Mouse (Mus musculus): ENCODE data around the gene Col6a6. TPM values are rescaled to one million over a fixed set of nuclear protein-coding genes. Genes with fewer than 3 reads are reported as not detected.

Gene Col6a6
- polyA plus RNA-seq, 1 experiment from 2014 or later = 0.11 TPM

DNA sequence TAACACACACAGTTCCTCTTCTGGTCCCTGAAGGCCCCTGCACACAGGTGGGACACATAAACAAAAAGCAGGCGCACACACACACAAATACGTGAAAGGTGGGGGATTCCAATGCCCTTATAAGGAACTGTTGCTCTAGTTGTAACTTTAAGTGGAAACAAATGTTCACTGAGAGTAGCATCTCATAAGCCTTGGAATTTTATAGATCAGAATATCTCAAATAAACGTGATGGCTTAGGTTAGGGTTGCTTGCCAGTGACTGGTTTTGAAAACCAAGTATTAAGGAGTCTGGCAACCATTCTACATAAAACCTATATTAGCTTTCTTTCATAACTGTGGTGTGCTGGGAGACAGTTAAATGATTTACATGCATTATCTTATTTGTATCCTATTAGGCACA lies 64.3 kb downstream of the Col6a6 start:
- Histone ChIP-seq H3K4me3 (no peak overlapping the region), H3K36me3 (replicated peaks) (no peaks in the 10 kb centered on the region), H3K9me3 (no peaks in the 10 kb centered on the region), H3K4me1 (peaks cover 5% of the 10 kb centered on the region), H3K27me3 (replicated peaks; ENCODE audit: low read depth, poor library complexity, severe bottlenecking) (no peaks in the 10 kb centered on the region), H3K27ac (replicated peaks) (no peak overlapping the region)
- DNase-seq (ENCODE audit: low spot score) = no peak
- WGBS = 72% methylated on average over 3 of the region's 3 CpGs

DNA sequence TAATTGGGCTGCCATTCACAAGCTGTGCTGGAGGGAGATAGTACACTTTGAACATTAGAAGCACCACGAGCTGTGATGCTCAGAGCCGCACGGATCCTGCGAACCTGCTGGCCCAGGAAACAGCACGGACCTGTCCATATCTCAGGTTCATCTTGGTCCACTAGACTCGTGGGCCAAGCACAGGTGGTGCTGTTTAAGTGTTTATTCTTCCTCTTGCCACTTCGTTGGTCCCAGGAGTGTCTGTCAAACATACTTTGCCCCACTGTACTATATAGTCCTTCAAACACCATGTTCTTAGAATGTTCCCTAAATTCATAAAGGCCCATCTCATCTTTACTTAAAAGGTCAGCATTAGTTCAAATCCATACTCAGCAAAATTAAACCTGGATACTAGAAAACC lies 65.7 kb downstream of the Col6a6 start:
- Histone ChIP-seq H3K27ac (replicated peaks) (no peak overlapping the region), H3K9me3 (no peaks in the 10 kb centered on the region), H3K36me3 (replicated peaks) (no peaks in the 10 kb centered on the region), H3K4me3 (no peak overlapping the region), H3K27me3 (replicated peaks; ENCODE audit: low read depth, poor library complexity, severe bottlenecking) (no peaks in the 10 kb centered on the region), H3K4me1 (peaks cover 5% of the 10 kb centered on the region)
- WGBS = 87% methylated on average over 7 of the region's 7 CpGs
- DNase-seq (ENCODE audit: low spot score) = no peak

DNA sequence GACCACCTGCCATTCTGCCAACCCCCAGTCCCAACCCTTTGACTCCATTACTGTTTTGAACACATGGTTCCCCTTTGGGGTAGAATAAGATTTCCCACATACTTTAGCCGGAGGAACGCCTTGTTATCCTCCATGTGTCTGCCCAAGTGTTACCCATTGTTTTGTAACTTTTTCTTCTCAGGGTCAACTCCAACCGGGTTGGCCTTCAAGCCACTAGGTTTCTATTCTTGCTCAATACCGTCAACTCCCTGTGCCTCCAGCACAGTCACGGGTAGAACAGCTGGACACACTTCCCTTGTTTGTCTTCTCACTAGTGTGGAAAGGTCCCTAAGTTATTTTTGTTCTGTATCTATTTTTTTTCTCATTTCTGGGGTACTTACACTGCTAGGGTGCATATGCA lies 69.1 kb downstream of the Col6a6 start:
- H3K9me3 ChIP-seq = no peaks in the 10 kb centered on the region
- no peaks in the 10 kb centered on the region for H3K27me3 ChIP-seq (replicated peaks; ENCODE audit: low read depth, poor library complexity, severe bottlenecking)
- H3K36me3 ChIP-seq (replicated peaks) = no peaks in the 10 kb centered on the region
- H3K4me3 ChIP-seq = no peak overlapping the region
- DNase-seq (ENCODE audit: low spot score) = no peak
- H3K27ac ChIP-seq (replicated peaks) = no peak overlapping the region
- WGBS = 85% methylated on average over 5 of the region's 5 CpGs
- H3K4me1 ChIP-seq = peaks cover 10% of the 10 kb centered on the region

DNA sequence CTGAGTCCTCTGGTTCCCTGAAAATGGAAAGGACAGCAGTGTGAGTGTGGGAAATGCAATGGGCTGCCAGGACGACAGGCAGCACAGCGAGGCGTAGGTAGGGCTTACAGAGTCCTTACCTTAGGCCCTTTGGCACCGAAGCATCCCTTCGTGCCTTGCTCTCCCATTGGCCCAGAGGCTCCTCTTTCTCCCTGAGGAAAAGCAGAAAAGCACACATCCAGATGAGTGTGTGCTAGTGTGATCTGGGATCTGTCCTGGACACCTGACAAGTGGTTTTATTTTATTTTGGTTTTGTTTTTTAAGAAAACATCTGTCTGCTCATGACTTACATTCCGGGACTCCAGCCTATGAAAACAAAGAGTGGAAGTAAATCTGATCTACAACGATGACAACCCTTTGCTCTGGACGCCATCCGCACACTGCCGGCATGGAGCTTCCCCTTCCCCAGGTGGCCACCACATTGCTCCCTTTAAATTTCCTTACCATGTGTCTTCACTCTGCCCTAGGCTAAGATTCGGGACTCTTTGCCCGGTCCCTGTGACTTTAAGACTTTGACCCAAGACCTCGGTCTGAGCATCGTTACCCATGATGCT lies 69.7 kb downstream of the Col6a6 start:
- Histone ChIP-seq H3K36me3 (replicated peaks) (no peaks in the 10 kb centered on the region), H3K4me3 (no peak overlapping the region), H3K27me3 (replicated peaks; ENCODE audit: low read depth, poor library complexity, severe bottlenecking) (no peaks in the 10 kb centered on the region), H3K4me1 (peaks cover 10% of the 10 kb centered on the region), H3K27ac (replicated peaks) (no peak overlapping the region), H3K9me3 (no peaks in the 10 kb centered on the region)
- no peak for DNase-seq (ENCODE audit: low spot score)
- 71% methylated on average over 14 of the region's 14 CpGs for WGBS

DNA sequence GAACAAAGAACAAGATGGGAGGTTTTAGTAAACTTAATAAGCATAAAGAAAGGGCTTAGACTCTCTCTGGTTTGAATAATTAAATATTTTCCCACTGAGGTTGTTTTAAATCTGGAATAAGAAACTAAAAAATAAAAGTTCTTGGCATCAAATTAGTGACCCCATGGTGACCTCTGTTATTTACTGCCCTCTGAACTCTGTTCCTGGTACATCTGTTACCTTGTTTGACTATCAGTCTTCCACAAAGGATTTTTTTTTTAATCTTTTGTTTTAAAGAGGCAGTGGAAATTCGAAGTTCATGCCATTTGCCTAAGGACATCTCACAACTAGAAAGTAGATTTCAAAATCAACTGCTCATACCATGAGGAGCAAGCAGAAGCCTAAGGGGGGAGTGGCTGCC lies 73.7 kb downstream of the Col6a6 start:
- no peak for DNase-seq (ENCODE audit: low spot score)
- Histone ChIP-seq H3K27me3 (replicated peaks; ENCODE audit: low read depth, poor library complexity, severe bottlenecking) (no peaks in the 10 kb centered on the region), H3K9me3 (no peaks in the 10 kb centered on the region), H3K4me1 (peaks cover 10% of the 10 kb centered on the region), H3K4me3 (no peak overlapping the region), H3K27ac (replicated peaks) (no peak overlapping the region), H3K36me3 (replicated peaks) (no peaks in the 10 kb centered on the region)
- 66% methylated on average over 1 of the region's 1 CpGs for WGBS

DNA sequence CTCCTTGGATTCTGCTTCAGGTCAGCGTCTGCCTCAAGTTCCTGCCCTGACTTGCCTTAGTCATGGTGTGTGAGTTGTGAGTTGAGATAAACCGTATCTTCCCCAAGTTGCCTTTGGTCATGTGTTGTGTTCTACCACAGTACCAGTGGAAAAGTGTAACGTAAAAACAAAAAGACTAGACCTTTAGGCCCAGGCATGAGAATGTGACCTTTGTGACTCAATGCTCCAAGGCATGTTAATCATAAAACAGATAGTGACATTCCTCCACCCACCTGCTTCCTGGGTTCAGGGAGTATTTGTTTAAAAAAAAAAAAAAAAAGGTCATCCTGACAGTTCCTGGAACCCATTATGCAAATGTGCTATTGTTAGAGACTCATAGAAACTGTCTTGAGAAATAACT lies 82.1 kb downstream of the Col6a6 start:
- DNase-seq (ENCODE audit: low spot score) = no peak
- WGBS = 88% methylated on average over 3 of the region's 3 CpGs
- no peak overlapping the region for H3K27ac ChIP-seq (replicated peaks)
- no peak overlapping the region for H3K4me3 ChIP-seq
- H3K36me3 ChIP-seq (replicated peaks) = no peaks in the 10 kb centered on the region
- H3K27me3 ChIP-seq (replicated peaks; ENCODE audit: low read depth, poor library complexity, severe bottlenecking) = no peaks in the 10 kb centered on the region
- H3K4me1 ChIP-seq = peaks cover 7% of the 10 kb centered on the region; the same call in 1 of the 2 replicates
- no peaks in the 10 kb centered on the region; the same call in 1 of the 2 replicates for H3K9me3 ChIP-seq

DNA sequence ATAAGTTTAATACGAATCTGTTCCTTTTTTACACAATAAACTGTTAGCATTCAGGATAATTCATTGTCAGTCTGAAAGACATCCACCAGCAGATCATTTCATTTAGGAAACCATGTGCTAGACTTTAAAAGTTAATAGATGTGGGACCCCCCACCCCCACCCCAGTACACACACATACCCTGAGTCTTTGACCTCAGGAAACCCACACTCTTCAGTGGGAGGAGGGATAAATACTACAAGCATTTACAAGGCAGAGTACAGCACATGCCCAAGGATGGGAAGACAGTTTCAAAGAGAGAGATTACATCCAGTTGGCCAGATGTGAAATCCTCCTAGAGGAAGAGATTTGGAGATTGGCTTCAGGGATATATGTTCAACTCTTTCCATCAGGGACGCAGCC lies 87.5 kb downstream of the Col6a6 start:
- H3K36me3 ChIP-seq (replicated peaks) = no peaks in the 10 kb centered on the region

DNA sequence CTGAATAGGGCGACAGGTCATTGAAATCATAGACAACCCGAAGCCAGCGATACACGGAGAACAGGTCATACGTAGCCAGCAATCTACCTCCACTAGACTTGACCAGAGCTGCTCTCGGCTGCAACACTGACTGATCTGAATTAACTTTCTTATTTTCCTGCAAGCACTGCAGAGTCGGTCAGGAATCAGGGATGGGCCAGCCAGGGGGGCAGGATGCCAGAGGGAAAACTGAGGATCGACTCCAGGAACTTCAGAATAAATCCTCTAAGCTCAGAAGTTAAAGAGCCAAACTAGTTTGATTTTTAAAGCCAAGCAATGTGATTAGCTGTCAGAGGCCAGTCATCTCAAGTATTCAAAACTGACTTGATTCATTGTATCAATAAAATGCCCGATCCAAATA lies 88.5 kb downstream of the Col6a6 start:
- 86% methylated on average over 9 of the region's 9 CpGs for WGBS
- DNase-seq (ENCODE audit: low spot score) = no peak
- Histone ChIP-seq H3K4me3 (no peak overlapping the region), H3K4me1 (peaks cover 7% of the 10 kb centered on the region; the same call in 1 of the 2 replicates), H3K9me3 (no peaks in the 10 kb centered on the region), H3K36me3 (replicated peaks) (no peaks in the 10 kb centered on the region), H3K27ac (replicated peaks) (no peak overlapping the region), H3K27me3 (replicated peaks; ENCODE audit: low read depth, poor library complexity, severe bottlenecking) (no peaks in the 10 kb centered on the region)

More for the DNA sequence above, 87.5 kb downstream of the Col6a6 start:
- H3K27me3 ChIP-seq (replicated peaks; ENCODE audit: low read depth, poor library complexity, severe bottlenecking) = no peaks in the 10 kb centered on the region
- H3K9me3 ChIP-seq = no peaks in the 10 kb centered on the region
- WGBS = 79% methylated on average over 2 of the region's 2 CpGs
- H3K4me1 ChIP-seq = peaks cover 7% of the 10 kb centered on the region; the same call in 1 of the 2 replicates
- no peak for DNase-seq (ENCODE audit: low spot score)
- peak overlapping the region; percentile 30; the same call in 1 of the 2 replicates for H3K27ac ChIP-seq (replicated peaks)
- no peak overlapping the region for H3K4me3 ChIP-seq

DNA sequence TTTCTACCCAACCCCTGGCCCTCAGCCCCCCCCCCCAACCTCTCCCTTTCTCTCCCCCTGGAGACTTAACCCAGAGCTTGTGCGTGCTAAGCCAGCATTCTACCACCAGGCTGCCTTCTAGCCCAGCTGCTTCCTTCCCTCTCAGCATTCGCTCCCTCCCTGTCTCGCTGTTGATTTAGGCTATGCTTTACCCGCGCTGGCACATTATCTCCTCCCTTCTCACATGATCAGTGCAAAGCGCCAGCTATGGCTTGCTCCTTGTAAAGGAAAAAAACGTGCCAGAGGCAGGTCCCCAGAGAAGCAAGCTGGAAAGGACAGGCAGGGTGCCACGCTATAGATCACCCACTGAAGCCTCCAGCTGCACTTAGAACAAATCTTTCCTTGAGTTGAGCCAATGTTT lies 90.5 kb downstream of the Col6a6 start:
- Histone ChIP-seq H3K36me3 (replicated peaks) (no peaks in the 10 kb centered on the region), H3K9me3 (no peaks in the 10 kb centered on the region), H3K27me3 (replicated peaks; ENCODE audit: low read depth, poor library complexity, severe bottlenecking) (no peaks in the 10 kb centered on the region), H3K4me1 (peaks cover 7% of the 10 kb centered on the region; the same call in 1 of the 2 replicates), H3K4me3 (no peak overlapping the region), H3K27ac (replicated peaks) (no peak overlapping the region)
- WGBS = 55% methylated on average over 8 of the region's 8 CpGs
- DNase-seq (ENCODE audit: low spot score) = no peak

DNA sequence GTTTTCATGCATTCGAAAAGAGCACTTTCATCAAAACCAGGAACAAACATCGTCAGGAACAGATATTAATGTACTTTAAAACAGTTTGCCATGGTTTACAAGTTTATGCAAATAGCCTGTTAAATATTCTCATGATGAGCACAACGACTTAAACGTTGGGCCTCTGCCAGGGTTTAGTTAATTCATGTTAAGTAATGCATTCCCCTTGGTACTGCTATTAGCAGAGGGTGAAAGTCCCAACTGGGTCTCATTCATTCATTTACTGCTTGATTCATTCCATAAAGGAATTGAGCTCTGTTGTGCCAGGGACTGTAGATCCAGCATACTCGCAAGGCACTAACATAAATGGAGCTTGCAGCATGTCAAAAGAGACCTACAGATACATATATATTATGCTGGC lies 92.8 kb downstream of the Col6a6 start:
- Histone ChIP-seq H3K27me3 (replicated peaks; ENCODE audit: low read depth, poor library complexity, severe bottlenecking) (no peaks in the 10 kb centered on the region), H3K4me1 (no peaks in the 10 kb centered on the region), H3K36me3 (replicated peaks) (no peaks in the 10 kb centered on the region), H3K27ac (replicated peaks) (no peak overlapping the region), H3K4me3 (no peak overlapping the region), H3K9me3 (no peaks in the 10 kb centered on the region)
- no peak for DNase-seq (ENCODE audit: low spot score)
- 86% methylated on average over 5 of the region's 5 CpGs for WGBS

DNA sequence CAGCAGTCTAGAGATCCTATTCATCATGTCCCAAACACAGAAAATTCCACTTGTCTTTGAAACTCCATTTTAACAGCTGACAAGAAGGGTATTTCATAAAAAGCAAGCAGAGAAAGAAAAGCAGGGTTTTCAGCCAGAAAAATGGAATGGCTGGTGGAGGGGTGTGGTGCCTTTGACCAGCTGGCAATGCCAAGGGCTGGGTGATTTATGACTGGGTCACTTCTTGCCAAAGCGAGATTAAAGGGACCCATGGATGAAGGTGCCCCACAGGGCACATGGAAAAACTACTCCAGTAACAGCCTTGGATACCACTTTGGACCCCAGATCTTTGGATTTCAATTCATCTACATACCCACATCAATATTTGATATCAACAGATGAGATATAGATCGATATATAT lies 93.3 kb downstream of the Col6a6 start:
- H3K36me3 ChIP-seq (replicated peaks) = no peaks in the 10 kb centered on the region
- no peak overlapping the region for H3K27ac ChIP-seq (replicated peaks)
- no peak for DNase-seq (ENCODE audit: low spot score)
- H3K4me3 ChIP-seq = no peak overlapping the region
- no peaks in the 10 kb centered on the region for H3K27me3 ChIP-seq (replicated peaks; ENCODE audit: low read depth, poor library complexity, severe bottlenecking)
- H3K4me1 ChIP-seq = no peaks in the 10 kb centered on the region
- no peaks in the 10 kb centered on the region for H3K9me3 ChIP-seq
- WGBS = 88% methylated on average over 2 of the region's 2 CpGs

DNA sequence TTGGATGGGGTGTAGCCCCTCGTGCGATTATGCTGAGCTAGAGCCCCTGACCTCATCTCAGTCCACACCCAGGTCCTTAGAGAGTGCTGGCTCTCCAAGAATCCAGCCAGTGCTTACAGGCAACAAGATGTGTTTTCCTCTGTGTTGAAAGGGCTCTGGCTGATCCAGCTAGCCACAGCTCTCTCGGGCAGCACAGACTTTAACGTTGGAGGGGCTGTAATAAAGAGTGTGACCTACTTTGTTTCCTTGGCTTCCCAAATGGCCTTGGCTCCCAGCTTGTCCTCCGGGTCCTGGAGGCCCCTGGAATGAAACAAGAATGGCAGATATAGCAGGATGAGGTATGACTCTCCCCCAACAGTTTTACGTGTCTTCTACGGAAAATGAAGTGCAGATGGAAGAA lies 96.0 kb downstream of the Col6a6 start:
- no peak for DNase-seq (ENCODE audit: low spot score)
- no peaks in the 10 kb centered on the region for H3K27me3 ChIP-seq (replicated peaks; ENCODE audit: low read depth, poor library complexity, severe bottlenecking)
- 85% methylated on average over 7 of the region's 7 CpGs for WGBS
- H3K9me3 ChIP-seq = no peaks in the 10 kb centered on the region
- peaks cover 6% of the 10 kb centered on the region for H3K4me1 ChIP-seq
- H3K4me3 ChIP-seq = no peak overlapping the region
- no peaks in the 10 kb centered on the region for H3K36me3 ChIP-seq (replicated peaks)
- no peak overlapping the region for H3K27ac ChIP-seq (replicated peaks)

DNA sequence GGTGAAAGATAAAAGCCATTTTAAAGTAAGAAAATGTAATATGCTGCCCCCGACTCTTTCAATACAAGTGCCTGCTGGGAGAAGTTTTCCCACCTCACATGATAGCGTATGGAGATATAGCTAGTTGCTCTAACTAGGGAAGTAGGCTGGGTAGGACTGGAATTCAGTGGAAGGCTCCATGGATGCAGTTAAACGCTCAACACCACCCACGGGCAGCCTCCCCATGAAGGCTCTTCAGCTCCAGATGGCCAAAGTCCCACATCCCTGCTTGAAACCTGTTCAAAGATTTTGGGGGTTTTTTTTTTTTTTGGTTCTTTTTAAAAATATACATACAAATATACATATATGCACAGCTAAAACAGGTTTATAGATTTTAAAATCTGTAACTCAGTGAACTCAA lies 107.5 kb downstream of the Col6a6 start:
- H3K9me3 ChIP-seq = no peaks in the 10 kb centered on the region
- no peak overlapping the region; the same call in 1 of the 2 replicates for H3K27ac ChIP-seq (replicated peaks)
- peaks cover 24% of the 10 kb centered on the region for H3K4me1 ChIP-seq
- H3K36me3 ChIP-seq (replicated peaks) = no peaks in the 10 kb centered on the region
- WGBS = 92% methylated on average over 4 of the region's 4 CpGs
- DNase-seq (ENCODE audit: low spot score) = no peak
- no peak overlapping the region for H3K4me3 ChIP-seq
- H3K27me3 ChIP-seq (replicated peaks; ENCODE audit: low read depth, poor library complexity, severe bottlenecking) = no peaks in the 10 kb centered on the region

All from embryonic facial prominence, embryonic 10.5 days (tissue).